ENCODE assay signal across 19 mouse cellular contexts in the genomic region with DNA sequence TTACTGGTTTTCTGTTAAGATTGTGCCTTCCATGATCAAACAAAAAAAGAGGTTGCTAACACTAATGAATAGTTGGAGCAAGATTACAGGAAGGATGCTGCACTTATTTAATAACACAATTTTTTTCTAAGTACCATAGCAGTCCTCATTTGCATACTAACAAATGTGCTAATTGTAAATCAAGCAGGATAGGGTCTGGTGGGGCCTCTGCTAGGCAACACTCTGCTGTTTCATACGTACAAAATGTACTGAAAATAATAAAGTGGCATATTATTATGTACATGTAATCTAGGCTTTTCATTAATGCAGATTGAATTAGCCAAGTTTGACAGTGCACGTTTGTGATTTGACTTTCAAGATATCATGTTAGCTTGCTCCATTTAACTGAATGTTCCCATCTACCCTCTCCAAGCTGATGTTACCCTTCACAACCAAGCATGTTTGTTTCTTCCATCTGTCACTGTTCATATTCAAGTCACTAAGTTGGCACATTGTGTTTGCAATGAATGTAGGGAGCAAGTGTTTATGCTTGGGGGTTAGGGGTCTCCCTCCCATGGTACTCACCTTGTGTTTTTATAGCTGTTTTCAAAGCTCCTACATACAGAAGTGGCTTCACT. TPM values are rescaled to one million over a fixed set of nuclear protein-coding genes. Genes with fewer than 3 reads are reported as not detected.
DNase-seq lines count a peak whose midpoint lies in the region; ATAC-seq and TF ChIP-seq lines count a peak whose summit lies in the region.
"Had no signal": no experiment of that assay in that cellular context is flagged by ENCODE, and none has a peak within 500 bp of the region (broad histone marks: within the 10 kb centered on the region; RNA-seq: fewer than 3 reads in every experiment).

No protein-coding gene starts in this region.

- H3K4me3 ChIP-seq in forebrain, embryonic 14.5 days (ENCODE audit: low read depth, low read length), result no peak overlapping the region
- H3K4me3 ChIP-seq in forebrain, embryonic 12.5 days (replicated peaks), result no peak overlapping the region
- H3K4me3 ChIP-seq in forebrain, embryonic 16.5 days (replicated peaks; ENCODE audit: low read length), result no peak overlapping the region
- H3K4me3 ChIP-seq: embryonic facial prominence, embryonic 10.5 days; embryonic facial prominence, embryonic 12.5 days had no signal

- peak; percentile 14 for DNase-seq in forebrain, embryonic 14.5 days (ENCODE audit: low spot score)
- DNase-seq in brain, embryonic 14.5 days (ENCODE audit: low read depth), result peak; percentile 45
- no peak for DNase-seq in spleen, postnatal 4 days (ENCODE audit: low spot score in 2 of 2)
- no peak for DNase-seq in right cerebral cortex, postnatal 25 days
- DNase-seq: adrenal gland, adult 2 months; adrenal gland, postnatal 10 days; adrenal gland, postnatal 25 days; cerebellum, adult 11-12 months; cerebellum, adult 2 months; cerebellum, adult 9-10 months; cerebellum, postnatal 10 days; cerebellum, postnatal 25 days had no signal

- no peak overlapping the region for H3K4me2 ChIP-seq in forebrain, embryonic 14.5 days (ENCODE audit: low read length)
- no peak overlapping the region for H3K4me2 ChIP-seq in forebrain, embryonic 12.5 days
- H3K4me2 ChIP-seq in forebrain, embryonic 16.5 days (ENCODE audit: low read length), result no peak overlapping the region
- H3K4me2 ChIP-seq: embryonic facial prominence, embryonic 12.5 days had no signal

- ATAC-seq in forebrain, embryonic 14.5 days, result peak; percentile 50; the same call in 1 of the 2 replicates
- ATAC-seq in forebrain, embryonic 12.5 days (ENCODE audit: low FRiP score), result no peak
- ATAC-seq in forebrain, embryonic 16.5 days, result peak; percentile 70

- WGBS in forebrain, embryonic 14.5 days, result 36% methylated on average over 2 of the region's 2 CpGs
- WGBS in forebrain, embryonic 12.5 days, result 56% methylated on average over 2 of the region's 2 CpGs
- WGBS in forebrain, embryonic 16.5 days, result 33% methylated on average over 2 of the region's 2 CpGs

- no peaks in the 10 kb centered on the region for H3K9me3 ChIP-seq in forebrain, embryonic 14.5 days (replicated peaks; ENCODE audit: control insufficient read depth, low read length)
- H3K9me3 ChIP-seq in forebrain, embryonic 12.5 days, result no peaks in the 10 kb centered on the region
- H3K9me3 ChIP-seq in forebrain, embryonic 16.5 days (ENCODE audit: control insufficient read depth, low read length), result no peaks in the 10 kb centered on the region
- H3K9me3 ChIP-seq: embryonic facial prominence, embryonic 10.5 days; embryonic facial prominence, embryonic 12.5 days had no signal

- TF ChIP-seq POLR2A in brain, embryonic 14.5 days (IDR thresholded peaks at IDR 0.05; ENCODE audit: borderline replicate concordance, extremely low read depth, insufficient read depth, insufficient read length, poor library complexity, severe bottlenecking), result no peak

- no peaks in the 10 kb centered on the region for H3K27me3 ChIP-seq in forebrain, embryonic 14.5 days (replicated peaks; ENCODE audit: control insufficient read depth, insufficient read depth, low read length)
- H3K27me3 ChIP-seq in forebrain, embryonic 12.5 days, result no peaks in the 10 kb centered on the region
- H3K27me3 ChIP-seq in forebrain, embryonic 16.5 days (replicated peaks; ENCODE audit: control insufficient read depth, insufficient read depth, low read length), result no peaks in the 10 kb centered on the region
- H3K27me3 ChIP-seq: embryonic facial prominence, embryonic 12.5 days had no signal

- H3K4me1 ChIP-seq in forebrain, embryonic 14.5 days (ENCODE audit: control insufficient read depth, insufficient read depth, low read length), result no peaks in the 10 kb centered on the region
- no peaks in the 10 kb centered on the region for H3K4me1 ChIP-seq in forebrain, embryonic 12.5 days
- H3K4me1 ChIP-seq in forebrain, embryonic 16.5 days (replicated peaks; ENCODE audit: control insufficient read depth, insufficient read depth, low read length), result no peaks in the 10 kb centered on the region
- H3K4me1 ChIP-seq: embryonic facial prominence, embryonic 10.5 days; embryonic facial prominence, embryonic 12.5 days had no signal

- H3K36me3 ChIP-seq in forebrain, embryonic 14.5 days (ENCODE audit: control insufficient read depth, insufficient read depth, low read length), result no peaks in the 10 kb centered on the region
- H3K36me3 ChIP-seq in forebrain, embryonic 12.5 days (replicated peaks), result no peaks in the 10 kb centered on the region
- no peaks in the 10 kb centered on the region for H3K36me3 ChIP-seq in forebrain, embryonic 16.5 days (ENCODE audit: control insufficient read depth, insufficient read depth)
- H3K36me3 ChIP-seq: embryonic facial prominence, embryonic 10.5 days; embryonic facial prominence, embryonic 12.5 days had no signal

- no peak overlapping the region for H3K9ac ChIP-seq in forebrain, embryonic 14.5 days (ENCODE audit: low read length)
- no peak overlapping the region for H3K9ac ChIP-seq in forebrain, embryonic 12.5 days
- H3K9ac ChIP-seq in forebrain, embryonic 16.5 days (replicated peaks; ENCODE audit: low read depth, low read length), result no peak overlapping the region
- H3K9ac ChIP-seq: embryonic facial prominence, embryonic 12.5 days had no signal

- TF ChIP-seq CTCF in brain, embryonic 14.5 days (IDR thresholded peaks at IDR 0.05; ENCODE audit: borderline replicate concordance, extremely low read depth, insufficient read depth, insufficient read length), result no peak

- H3K27ac ChIP-seq in forebrain, embryonic 14.5 days (ENCODE audit: low read depth, low read length), result no peak overlapping the region
- H3K27ac ChIP-seq in forebrain, embryonic 12.5 days, result no peak overlapping the region
- H3K27ac ChIP-seq in forebrain, embryonic 16.5 days (ENCODE audit: low read length), result no peak overlapping the region
- H3K27ac ChIP-seq: embryonic facial prominence, embryonic 10.5 days; embryonic facial prominence, embryonic 12.5 days had no signal

RNA-seq across cellular contexts. Expression of gene Olfr1324, which starts 0.5 kb away (rescaled TPM):
- polyA plus RNA-seq in forebrain, embryonic 14.5 days (2014; fragmentation: Nextera tagmentation; extraction: Ambion mirVana), result not detected in 2 replicates
- polyA plus RNA-seq in forebrain, embryonic 12.5 days (2016; fragmentation: Nextera tagmentation; extraction: Ambion mirVana), result not detected in 2 replicates
- not detected in 2 replicates for polyA plus RNA-seq in brain, embryonic 14.5 days (2012; rRNA removed)
- polyA plus RNA-seq in forebrain, embryonic 16.5 days (2015; fragmentation: Nextera tagmentation; extraction: Ambion mirVana), result not detected in 2 replicates
- polyA plus RNA-seq: adrenal gland, adult 2 months; C2C12; cerebellum, adult 2 months; cortical plate, adult 2 months; embryonic facial prominence, embryonic 10.5 days; embryonic facial prominence, embryonic 12.5 days; embryonic facial prominence, embryonic 14.5 days had no signal

Comparison
In these comparisons a context has a peak if more than half of its experiments do, and no peak if none do; other contexts are left out.
1. DNase-seq: peak in forebrain, embryonic 14.5 days (single experiment) and brain, embryonic 14.5 days (single experiment); none in spleen, postnatal 4 days (0 of 2) and right cerebral cortex, postnatal 25 days (single experiment).